30 mouse cellular contexts compared by ENCODE assay signal in genomic region chr3:152914376-152914775, GRCm38 (mm10).
"Had no signal": no experiment of that assay in that cellular context is flagged by ENCODE, and none has a peak within 500 bp of the region (broad histone marks: within the 10 kb centered on the region; RNA-seq: fewer than 3 reads in every experiment).

No protein-coding gene starts in this region.

- H3K4me1 ChIP-seq: limb, embryonic 10.5 days; limb, embryonic 13.5 days; limb, embryonic 15.5 days; liver, embryonic 15.5 days; lung, embryonic 15.5 days; midbrain, embryonic 12.5 days; midbrain, embryonic 13.5 days; midbrain, embryonic 15.5 days; neural tube, embryonic 12.5 days had no signal

- H3K27me3 ChIP-seq: limb, embryonic 12.5 days; limb, embryonic 13.5 days; limb, embryonic 15.5 days; liver, embryonic 13.5 days; liver, embryonic 15.5 days; lung, embryonic 15.5 days; megakaryocyte, embryonic 14.5 days; midbrain, embryonic 12.5 days; midbrain, embryonic 13.5 days; midbrain, embryonic 15.5 days; neural tube, embryonic 12.5 days had no signal

- H3K9me3 ChIP-seq: limb, embryonic 10.5 days; limb, embryonic 12.5 days; limb, embryonic 13.5 days; limb, embryonic 15.5 days; liver, embryonic 12.5 days; liver, embryonic 13.5 days; liver, embryonic 15.5 days; lung, embryonic 15.5 days; midbrain, embryonic 10.5 days; midbrain, embryonic 12.5 days; midbrain, embryonic 13.5 days; midbrain, embryonic 15.5 days; neural tube, embryonic 12.5 days had no signal

- H3K9ac ChIP-seq: limb, embryonic 12.5 days; limb, embryonic 13.5 days; limb, embryonic 15.5 days; liver, embryonic 12.5 days; liver, embryonic 13.5 days; liver, embryonic 14.5 days; liver, embryonic 15.5 days; liver, postnatal 0 days; lung, embryonic 14.5 days; lung, embryonic 15.5 days; midbrain, embryonic 12.5 days; midbrain, embryonic 13.5 days; midbrain, embryonic 15.5 days; neural tube, embryonic 12.5 days had no signal

- H3K4me2 ChIP-seq: limb, embryonic 12.5 days; limb, embryonic 13.5 days; limb, embryonic 15.5 days; liver, embryonic 11.5 days; liver, embryonic 12.5 days; liver, embryonic 13.5 days; liver, embryonic 15.5 days; lung, embryonic 14.5 days; lung, embryonic 15.5 days; midbrain, embryonic 12.5 days; midbrain, embryonic 13.5 days; midbrain, embryonic 15.5 days; neural tube, embryonic 12.5 days had no signal

- H3K36me3 ChIP-seq: limb, embryonic 10.5 days; limb, embryonic 12.5 days; limb, embryonic 13.5 days; limb, embryonic 15.5 days; liver, embryonic 12.5 days; liver, embryonic 13.5 days; liver, embryonic 15.5 days; lung, embryonic 15.5 days; midbrain, embryonic 10.5 days; midbrain, embryonic 12.5 days; midbrain, embryonic 13.5 days; midbrain, embryonic 15.5 days; neural tube, embryonic 12.5 days had no signal

- ATAC-seq: liver, embryonic 12.5 days; liver, postnatal 0 days; lung, postnatal 0 days; midbrain, embryonic 13.5 days; midbrain, embryonic 15.5 days had no signal

- H3K4me3 ChIP-seq: left cerebral cortex, adult 2 months; limb, embryonic 10.5 days; limb, embryonic 12.5 days; limb, embryonic 13.5 days; limb, embryonic 15.5 days; liver, embryonic 12.5 days; liver, embryonic 13.5 days; liver, embryonic 15.5 days; lung, embryonic 15.5 days; midbrain, embryonic 10.5 days; midbrain, embryonic 12.5 days; midbrain, embryonic 13.5 days; midbrain, embryonic 15.5 days; myocyte; neural tube, embryonic 12.5 days had no signal

- DNase-seq: left cerebral cortex, postnatal 4 days; liver; liver, embryonic 13.5 days; liver, postnatal 0 days; lung, adult 18-20 months; lung, adult 2 months; lung, embryonic 14.5 days; lung, postnatal 10 days; lung, postnatal 14 days; lung, postnatal 36 days; lung, postnatal 4 days; midbrain, embryonic 14.5 days had no signal

- H3K27ac ChIP-seq: left cerebral cortex, adult 2 months; limb, embryonic 10.5 days; limb, embryonic 12.5 days; limb, embryonic 13.5 days; limb, embryonic 15.5 days; liver, embryonic 12.5 days; liver, embryonic 13.5 days; liver, embryonic 14.5 days; liver, embryonic 15.5 days; lung, embryonic 15.5 days; midbrain, embryonic 10.5 days; midbrain, embryonic 12.5 days; midbrain, embryonic 13.5 days; midbrain, embryonic 15.5 days; neural tube, embryonic 12.5 days had no signal
